Mouse (Mus musculus) olfactory bulb, adult 2 months (tissue): ENCODE measurements around the gene Adssl1.

Source experiments
- CTCF ChIP-seq: fragments of 200-500 bp; IDR thresholded peaks from 2 replicates; pipeline ENCODE4 v1.5.1; 2012; ENCODE audit warnings: low read depth, mild to moderate bottlenecking, low read length, moderate library complexity; ENCODE audit not compliant: insufficient read depth
- POLR2A ChIP-seq: fragments of 200-500 bp; IDR thresholded peaks from 2 replicates; pipeline ENCODE4 v1.6.1; 2012; ENCODE audit warnings: mild to moderate bottlenecking, low read depth, low read length, moderate library complexity; ENCODE audit not compliant: insufficient read depth

GRCm38 (mm10) chr12:112597618-112598017 lies 22.2 kb upstream of the Adssl1 start:
- TF ChIP-seq CTCF (no peak), POLR2A (no peak)
